Mouse (Mus musculus) heart, embryonic 15.5 days (tissue): Measurements from ENCODE around the gene Zscan10. TPM values are rescaled to one million over a fixed set of nuclear protein-coding genes. Genes with fewer than 3 reads are reported as not detected.
A peak's percentile ranks its signal among the peaks of the same experiment; 100 is the strongest.

Source experiments
- ATAC-seq: fragments of 200-750 bp; cut with Nextera tagmentation; replicated peaks from 2 replicates; pipeline ENCODE4 v1.8.0; 2017; ENCODE audit warnings: low read depth, moderate TSS enrichment; ENCODE audit not compliant: insufficient number of reproducible peaks, insufficient read depth, low FRiP score
- H3K27ac ChIP-seq: fragments of 300-500 bp; sonication (generic); 2 replicates; pipeline ENCODE4 v1.5.1; 2015; ENCODE audit warnings: mild to moderate bottlenecking, inconsistent platforms
- H3K27me3 ChIP-seq: fragments of 300-500 bp; sonication (generic); 2 replicates; pipeline ENCODE4 v1.6.1; 2015; ENCODE audit warnings: inconsistent platforms
- H3K36me3 ChIP-seq: fragments of 300-500 bp; sonication (generic); 2 replicates; pipeline ENCODE4 v1.6.1; 2015; ENCODE audit warnings: mild to moderate bottlenecking, inconsistent platforms
- H3K4me1 ChIP-seq: fragments of 300-500 bp; sonication (generic); replicated peaks from 2 replicates; pipeline ENCODE4 v1.6.1; 2015; ENCODE audit warnings: inconsistent platforms
- H3K4me2 ChIP-seq: fragments of 300-500 bp; sonication (generic); 2 replicates; pipeline ENCODE4 v1.6.1; 2015; ENCODE audit warnings: inconsistent platforms, mild to moderate bottlenecking, moderate library complexity
- H3K4me3 ChIP-seq: fragments of 300-500 bp; sonication (generic); 2 replicates; pipeline ENCODE4 v1.5.1; 2015; ENCODE audit warnings: mild to moderate bottlenecking, inconsistent platforms
- H3K9ac ChIP-seq: fragments of 300-500 bp; sonication (generic); 2 replicates; pipeline ENCODE4 v1.6.1; 2015; ENCODE audit warnings: mild to moderate bottlenecking, inconsistent platforms
- H3K9me3 ChIP-seq: fragments of 300-500 bp; sonication (generic); replicated peaks from 2 replicates; pipeline ENCODE4 v1.6.1; 2016; ENCODE audit warnings: inconsistent platforms
- WGBS: fragments of 180-500 bp; shearing (Covaris S2); methylation state at CpG from one replicate; pipeline ENCODE4 v1.1.7; 2015; ENCODE audit warnings: mixed read lengths; 5-methylcytosine and 5-hydroxymethylcytosine counted together
- polyA plus RNA-seq: library from polyadenylated mRNA; unstranded; fragments of >200 nt; fragmentation: Nextera tagmentation; extraction: Ambion mirVana; gene quantifications from 2 replicates; pipeline ENCODE4 v1.2.1, GENCODE M21; 2015

The Zscan10 gene
- polyA plus RNA-seq, 1 experiment from 2014 or later = not detected

GRCm38 (mm10) chr17:23654410-23654809, 53.8 kb downstream of the Zscan10 start:
- H3K27ac ChIP-seq = no peak overlapping the region
- no peak overlapping the region for H3K9ac ChIP-seq
- 58% methylated on average over 2 of the region's 2 CpGs for WGBS
- no peak overlapping the region for H3K4me3 ChIP-seq
- ATAC-seq = no peak
- H3K4me1 ChIP-seq = no peaks in the 10 kb centered on the region
- no peak overlapping the region for H3K4me2 ChIP-seq
- no peaks in the 10 kb centered on the region for H3K9me3 ChIP-seq
- H3K36me3 ChIP-seq = no peaks in the 10 kb centered on the region
- peaks cover 12% of the 10 kb centered on the region for H3K27me3 ChIP-seq

DNA sequence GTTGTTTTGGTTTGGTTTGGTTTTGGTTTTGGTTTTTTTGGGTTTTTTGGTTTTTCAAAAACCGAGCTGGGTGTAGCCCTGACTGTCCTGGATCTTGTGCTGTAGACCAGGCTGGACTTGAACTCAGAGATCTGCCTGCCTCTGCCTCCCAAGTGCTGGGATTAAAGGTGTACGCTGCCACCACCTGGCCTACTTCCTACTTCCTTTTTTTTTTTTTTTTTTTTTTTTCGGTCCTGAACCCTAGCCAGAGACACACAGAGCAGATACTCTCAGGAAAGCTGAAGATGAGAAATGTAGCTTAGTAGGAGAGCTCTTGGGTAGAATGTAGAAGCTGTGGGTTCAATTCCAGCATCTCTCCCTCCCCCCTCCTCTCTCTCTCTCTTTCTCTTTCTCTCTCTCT, 57.8 kb downstream of the Zscan10 start:
- H3K27me3 ChIP-seq = peaks cover 49% of the 10 kb centered on the region
- no peaks in the 10 kb centered on the region for H3K36me3 ChIP-seq
- H3K27ac ChIP-seq = no peak overlapping the region
- H3K9ac ChIP-seq = no peak overlapping the region
- no peak overlapping the region for H3K4me2 ChIP-seq
- no peak overlapping the region for H3K4me3 ChIP-seq
- ATAC-seq = no peak
- no peaks in the 10 kb centered on the region for H3K9me3 ChIP-seq
- peaks cover 12% of the 10 kb centered on the region for H3K4me1 ChIP-seq
- WGBS = 71% methylated on average over 3 of the region's 3 CpGs

DNA sequence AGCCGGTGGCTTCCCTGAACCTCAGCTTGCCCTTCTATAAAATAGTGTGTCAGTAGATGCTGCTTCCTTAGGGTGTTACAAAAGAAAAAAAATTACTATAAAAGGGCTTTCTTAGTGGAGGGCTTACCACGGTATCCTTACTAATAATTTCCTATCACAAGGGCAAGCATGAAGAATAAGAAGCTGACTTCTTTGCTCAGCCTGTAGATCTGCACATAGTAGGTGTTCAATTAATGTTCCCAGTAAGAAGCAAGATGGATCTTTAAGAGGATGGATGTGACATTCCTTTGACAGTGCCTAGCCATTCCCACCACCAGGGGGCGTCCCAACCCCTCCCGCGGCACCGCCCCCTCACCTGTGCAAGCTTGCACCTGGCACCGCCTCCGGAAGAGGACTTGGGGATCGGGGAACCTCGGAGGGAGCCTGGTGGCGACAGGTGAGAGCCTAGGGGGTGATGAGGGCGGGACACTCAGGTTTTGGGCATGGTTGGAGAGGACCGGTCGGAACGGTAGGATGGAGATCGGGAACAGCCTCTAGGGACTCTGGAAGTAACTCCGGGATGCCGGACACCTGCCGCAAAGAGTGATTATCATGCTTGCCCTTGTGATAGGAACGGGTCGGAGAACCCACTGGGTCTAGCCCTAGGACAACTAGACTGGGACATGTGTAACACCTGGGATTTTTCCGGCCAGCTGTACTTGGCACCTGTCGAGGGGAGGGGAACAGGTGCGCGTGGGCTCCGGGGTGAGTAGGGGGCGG, 59.6 kb downstream of the Zscan10 start, which contains the start of gene Bicdl2:
Bicdl2 (plus strand) TSS at position 390 of the 759 bp plus-strand sequence.
- WGBS = 6% methylated on average over 27 of the region's 27 CpGs
- Histone ChIP-seq H3K4me1 (peaks cover 12% of the 10 kb centered on the region), H3K36me3 (no peaks in the 10 kb centered on the region), H3K27ac (no peak within 1 kb of the TSS), H3K4me2 (peak within 1 kb of the TSS; percentile 47), H3K4me3 (peak within 1 kb of the TSS; percentile 31), H3K9me3 (no peaks in the 10 kb centered on the region), H3K9ac (no peak within 1 kb of the TSS; the same call in 1 of the 2 replicates), H3K27me3 (peaks cover 47% of the 10 kb centered on the region)
- no peak for ATAC-seq

Other genes starting within 250 kb of the Zscan10 start
- not detected in 2 replicates for gene Vmn2r116, start 216.3 kb upstream of the Zscan10 start, polyA plus RNA-seq
- gene Vmn2r117, start 121.2 kb upstream of the Zscan10 start, polyA plus RNA-seq = not detected in 2 replicates
- 10.9 and 14.4 TPM in 2 replicates for gene Zfp213, start 36.6 kb upstream of the Zscan10 start, polyA plus RNA-seq
- gene Zfp13, start 1.4 kb upstream of the Zscan10 start, polyA plus RNA-seq = 6.7 and 8.3 TPM in 2 replicates
- 0.38 and 0.48 TPM in 2 replicates for gene Mmp25, start 44.4 kb downstream of the Zscan10 start, polyA plus RNA-seq
- gene Bicdl2, start 59.6 kb downstream of the Zscan10 start, polyA plus RNA-seq = 0.35 and 0.39 TPM in 2 replicates
- gene Hcfc1r1, start 72.7 kb downstream of the Zscan10 start, polyA plus RNA-seq = 226 and 282 TPM in 2 replicates
- gene Thoc6, start 73.0 kb downstream of the Zscan10 start, polyA plus RNA-seq = 29.4 and 36.8 TPM in 2 replicates
- gene Tnfrsf12a, start 76.6 kb downstream of the Zscan10 start, polyA plus RNA-seq = 107 and 116 TPM in 2 replicates
- gene Cldn6, start 78.4 kb downstream of the Zscan10 start, polyA plus RNA-seq = 4.5 and 12.9 TPM in 2 replicates
- 0.09 and 0.68 TPM in 2 replicates for gene Cldn9, start 83.2 kb downstream of the Zscan10 start, polyA plus RNA-seq
- gene 1520401A03Rik, start 121.9 kb downstream of the Zscan10 start, polyA plus RNA-seq = not detected in 2 replicates
- 22.4 and 37.6 TPM in 2 replicates for gene Pkmyt1, start 125.5 kb downstream of the Zscan10 start, polyA plus RNA-seq
- 13.5 and 18.7 TPM in 2 replicates for gene Paqr4, start 140.0 kb downstream of the Zscan10 start, polyA plus RNA-seq
- gene Kremen2, start 145.0 kb downstream of the Zscan10 start, polyA plus RNA-seq = 0.28 and 3.3 TPM in 2 replicates
- 36.5 and 47.5 TPM in 2 replicates for gene Flywch1, start 170.7 kb downstream of the Zscan10 start, polyA plus RNA-seq
- 4.8 and 9.1 TPM in 2 replicates for gene Flywch2, start 185.2 kb downstream of the Zscan10 start, polyA plus RNA-seq
- gene Srrm2, start 189.7 kb downstream of the Zscan10 start, polyA plus RNA-seq = 315 and 320 TPM in 2 replicates
- gene Elob, start 228.3 kb downstream of the Zscan10 start, polyA plus RNA-seq = 782 and 921 TPM in 2 replicates
- 0.13 TPM in 1 of 2 replicates, not detected in the other for gene Prss33, start 235.2 kb downstream of the Zscan10 start, polyA plus RNA-seq
- not detected in 2 replicates for gene Prss32, start 243.0 kb downstream of the Zscan10 start, polyA plus RNA-seq
- gene Prss41, start 243.3 kb downstream of the Zscan10 start, polyA plus RNA-seq = 0.06 and 0.33 TPM in 2 replicates